Mouse (Mus musculus) urinary bladder, adult 2 months (tissue): Measurements from ENCODE around the gene Atoh7. TPM values are rescaled to one million over a fixed set of nuclear protein-coding genes. Genes with fewer than 3 reads are reported as not detected.
"Not testable (repeated sequence)": the region's sequence is repeated elsewhere in the genome, so short reads cannot be mapped to it uniquely, and the experiment has no call there.

ENCODE experiments used
- DNase-seq: peaks from one replicate; pipeline ENCODE4 v3.0.0; 2022; ENCODE audit warnings: low spot score
- polyA plus RNA-seq: library from polyadenylated mRNA; depleted of rRNA; stranded (reverse); fragments of >200 nt; gene quantifications from 2 replicates; pipeline ENCODE4 v1.2.3, GENCODE M21; 2012; rRNA removed

Atoh7 gene
- 0.06 and 0.07 TPM in 2 replicates for polyA plus RNA-seq

DNA sequence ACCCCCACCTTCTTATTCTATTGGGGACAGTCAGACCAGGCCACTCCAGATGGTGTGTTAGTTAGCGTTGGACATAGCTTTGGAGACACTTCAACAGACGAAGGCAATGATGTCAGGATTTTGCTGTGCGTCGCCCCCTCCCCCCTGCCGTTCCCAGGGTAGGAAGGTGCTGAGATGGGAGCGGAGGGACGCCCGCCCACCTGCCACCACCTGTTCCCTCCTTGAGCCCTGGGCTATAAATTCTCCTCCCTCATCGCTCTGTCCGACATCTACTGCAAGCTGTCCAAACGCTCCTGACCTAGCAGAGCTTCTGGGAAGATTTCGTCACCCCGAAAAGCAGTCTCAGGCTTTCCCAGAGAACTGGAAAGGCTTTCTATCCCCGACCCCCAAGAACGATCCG, at the start of gene Atoh7:
Atoh7 (plus strand) TSS at position 131 of the 400 bp plus-strand sequence.
- DNase-seq = no peak

DNA sequence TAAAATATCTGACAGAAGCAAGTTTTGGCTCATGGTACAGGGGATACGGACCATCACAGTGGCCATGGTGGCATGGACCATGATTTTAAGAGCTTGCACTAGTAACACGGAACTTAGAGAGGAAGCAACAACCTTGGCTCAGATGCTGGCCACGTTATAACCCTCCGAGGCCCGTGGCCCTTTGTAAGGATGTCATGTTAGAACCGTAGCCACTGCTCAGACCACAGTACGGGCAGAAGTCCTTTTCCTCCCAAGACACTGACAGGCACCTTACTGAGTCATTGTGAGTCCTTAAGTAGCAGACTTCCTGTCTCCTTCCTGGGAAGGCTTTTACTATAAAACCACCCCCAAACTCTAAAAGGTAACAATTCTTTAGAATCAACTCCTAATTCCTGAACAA, 48.2 kb upstream of the Atoh7 start:
- no peak for DNase-seq

DNA sequence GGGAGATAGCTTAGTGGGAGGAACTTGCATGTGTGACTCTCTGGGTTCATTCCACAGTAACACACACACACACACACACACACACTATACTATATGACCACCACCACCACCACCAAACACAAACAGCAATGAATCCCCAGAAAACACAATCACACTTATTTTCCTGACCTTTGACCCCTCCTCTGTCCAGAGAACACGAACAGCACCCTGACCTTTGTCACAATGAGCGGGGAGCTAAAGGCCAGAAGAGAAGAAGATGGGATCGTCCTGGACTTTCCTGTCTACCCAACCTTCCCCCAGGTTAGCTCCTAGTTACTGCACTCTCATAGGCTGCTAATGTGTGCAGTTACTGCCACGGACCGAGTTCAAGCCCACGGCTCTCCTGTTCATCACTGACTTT, 47.4 kb upstream of the Atoh7 start:
- no peak for DNase-seq

DNA sequence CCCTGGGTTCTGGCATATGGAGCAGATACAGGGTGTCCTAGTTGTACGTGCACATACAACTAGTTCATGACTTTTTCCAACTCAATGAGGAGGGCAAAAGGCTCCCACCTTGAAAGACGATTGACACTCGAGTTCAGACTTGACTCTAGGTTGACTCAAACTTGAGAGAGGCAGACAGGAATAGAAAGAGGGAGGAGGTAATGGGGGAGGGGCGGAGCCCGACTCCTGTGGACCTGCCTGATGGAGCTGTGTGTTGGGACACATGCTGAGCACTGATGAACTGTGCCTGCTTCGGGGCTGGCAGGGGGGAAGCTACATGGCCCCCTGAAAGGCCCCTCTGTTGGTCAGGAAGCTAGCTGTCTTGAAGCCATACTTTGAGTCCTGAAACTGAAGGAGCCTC, 46.4 kb upstream of the Atoh7 start:
- DNase-seq = no peak

DNA sequence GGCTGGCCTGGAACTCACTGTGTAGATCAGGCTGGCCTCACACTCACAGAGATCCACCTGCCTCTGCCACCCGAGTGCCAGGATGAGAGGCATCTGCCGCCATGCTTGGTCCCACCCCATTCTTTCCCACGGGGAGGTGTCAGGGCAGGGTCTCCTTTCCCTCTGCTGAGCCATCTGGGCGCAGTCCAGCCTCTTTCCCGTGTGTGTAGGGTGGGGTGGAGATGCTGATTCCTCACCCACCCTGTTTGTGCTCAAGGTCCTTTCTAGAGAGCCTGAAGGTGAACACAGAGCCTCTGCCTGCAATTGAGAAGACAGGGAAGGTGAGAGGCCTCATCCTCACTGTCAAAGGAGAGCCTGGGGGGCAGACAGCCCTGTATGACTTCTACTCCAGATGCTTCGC, 45.4 kb upstream of the Atoh7 start:
- DNase-seq = not testable (repeated sequence)

DNA sequence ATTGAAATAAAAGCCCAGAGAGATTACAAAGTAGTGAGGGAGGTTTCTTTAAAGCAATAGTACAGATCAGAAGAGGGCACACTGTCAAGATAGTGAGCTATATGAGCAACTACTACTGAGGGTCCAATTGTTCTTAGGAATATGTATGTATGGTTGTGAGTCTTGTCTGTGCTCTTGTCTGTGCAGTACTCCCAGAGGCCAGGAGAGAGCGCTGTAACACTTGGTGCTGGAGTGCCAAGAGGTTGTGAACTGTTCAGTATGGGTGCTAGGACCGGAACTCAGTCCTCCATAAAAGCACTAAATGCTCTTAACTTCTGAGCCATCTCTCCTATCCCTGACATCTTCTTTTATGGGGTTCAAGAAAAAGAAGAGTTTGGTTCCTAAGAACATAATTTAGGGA, 44.9 kb upstream of the Atoh7 start:
- no peak for DNase-seq

DNA sequence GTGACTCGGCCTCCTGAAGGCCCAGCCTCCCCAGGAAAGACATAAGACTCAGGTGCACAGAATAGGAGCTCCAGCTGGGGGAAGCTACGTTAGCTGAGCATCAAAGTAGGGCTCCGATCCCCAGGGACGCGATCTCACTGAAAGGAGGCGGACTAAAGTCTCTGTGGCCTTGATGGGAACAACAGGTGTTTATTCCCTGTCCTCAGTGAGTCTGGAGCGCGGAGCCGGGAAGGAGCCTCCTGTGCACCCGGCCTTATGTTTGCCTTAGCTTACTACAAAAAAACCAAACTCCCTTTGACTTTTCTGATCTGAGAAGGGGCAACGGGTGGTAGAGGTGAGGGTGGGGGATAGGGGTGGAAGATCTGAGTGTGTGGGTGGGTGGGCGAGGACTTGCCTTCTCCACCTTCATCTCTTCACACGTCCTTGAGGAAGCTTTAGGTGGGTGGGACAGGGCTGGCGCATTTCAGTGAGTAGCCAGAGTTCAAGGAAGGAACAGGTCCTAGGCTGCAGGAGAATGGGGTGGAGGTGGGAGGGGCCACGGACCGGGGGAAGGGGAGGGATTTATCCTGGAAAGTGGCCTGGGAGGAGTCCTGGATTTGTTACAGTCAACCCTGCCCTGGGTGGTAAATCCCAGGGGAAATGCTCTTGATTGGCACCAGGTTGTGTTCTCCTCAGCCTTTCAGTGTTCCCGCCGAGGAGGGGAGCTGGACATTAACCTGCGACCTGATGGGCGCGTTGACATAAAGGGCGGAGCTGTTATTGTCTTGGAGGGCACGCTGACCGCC, 42.3 kb upstream of the Atoh7 start:
- DNase-seq = no peak

DNA sequence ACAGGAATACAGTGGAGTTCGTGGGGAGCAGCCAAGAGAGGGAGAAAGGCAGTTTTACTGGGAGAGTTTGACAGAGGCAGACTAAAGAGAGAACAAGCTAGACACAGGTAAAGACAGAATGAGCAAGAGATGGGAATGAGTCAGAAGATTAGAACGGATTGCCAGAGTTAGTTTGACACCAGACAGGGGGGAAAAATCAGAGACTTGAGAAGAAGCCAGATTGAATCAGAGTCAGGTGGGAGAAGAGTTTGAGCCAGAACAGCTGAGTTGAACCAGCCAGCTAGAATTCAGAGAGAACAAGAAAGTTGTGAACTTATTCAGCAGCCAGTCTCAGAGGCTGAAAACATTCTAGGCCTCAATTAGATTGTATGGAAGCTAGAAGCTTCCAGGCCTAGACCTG, 39.6 kb upstream of the Atoh7 start, which contains the start of gene Pbld1:
Pbld1 (plus strand) TSS at position 301 of the 400 bp plus-strand sequence.
- no peak for DNase-seq

DNA sequence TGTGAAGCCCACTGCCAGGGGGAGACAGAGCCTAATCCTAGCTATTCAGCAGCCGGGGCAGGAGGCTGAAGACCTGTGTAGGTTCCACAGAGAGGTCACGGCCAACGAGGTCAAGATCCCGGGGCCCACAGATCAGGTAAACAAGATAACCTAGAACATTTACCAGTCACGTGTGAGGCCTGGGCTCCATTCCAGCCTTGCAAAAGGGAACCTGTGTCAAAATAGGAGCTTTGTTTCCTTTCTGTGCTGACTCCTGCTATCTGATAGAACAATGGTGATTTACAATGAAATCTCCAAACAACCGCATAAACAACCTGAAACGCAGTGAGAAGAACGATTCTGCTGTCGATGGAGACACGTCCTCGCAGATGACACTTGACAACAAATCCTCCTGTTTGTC, 39.0 kb upstream of the Atoh7 start:
- peak; percentile 33 for DNase-seq

DNA sequence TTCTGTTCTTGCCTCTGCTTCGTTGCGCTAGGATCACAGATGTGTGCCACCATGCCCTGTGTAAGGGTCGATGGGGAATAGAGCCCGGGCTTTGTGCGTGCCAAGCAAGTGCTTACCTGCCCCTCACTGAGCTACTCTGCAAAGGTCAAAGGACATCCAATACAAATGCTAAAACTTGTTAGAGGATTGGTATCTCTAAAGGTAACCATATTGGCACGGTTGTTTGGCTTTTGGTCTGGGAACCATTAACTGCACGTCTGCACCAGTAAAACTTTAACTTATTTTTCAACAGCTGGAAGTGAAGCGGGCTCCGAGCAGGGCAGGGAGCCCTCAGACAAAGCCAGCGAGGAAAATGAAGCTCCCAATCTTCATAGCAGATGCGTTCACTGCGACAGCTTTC, 38.2 kb upstream of the Atoh7 start:
- DNase-seq = no peak

DNA sequence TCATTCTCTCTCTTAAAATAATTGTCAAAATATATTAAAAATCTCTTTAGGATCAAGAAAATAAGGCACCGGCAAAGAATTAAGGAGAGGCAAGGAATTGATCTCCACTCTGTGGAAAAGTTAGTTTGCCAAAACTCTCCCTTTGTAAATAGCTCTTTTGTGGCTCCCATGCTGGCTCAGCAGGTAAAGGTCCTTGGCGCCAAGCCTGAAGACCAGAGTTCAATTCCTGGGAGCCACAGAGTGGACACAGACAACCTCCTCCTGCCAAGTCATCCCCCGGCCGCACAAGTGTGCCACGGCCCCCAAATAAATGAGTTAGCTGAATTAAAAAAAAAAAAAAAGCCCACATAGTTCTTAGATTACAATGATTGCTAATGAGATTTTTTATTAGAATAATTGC, 36.8 kb upstream of the Atoh7 start:
- no peak for DNase-seq

DNA sequence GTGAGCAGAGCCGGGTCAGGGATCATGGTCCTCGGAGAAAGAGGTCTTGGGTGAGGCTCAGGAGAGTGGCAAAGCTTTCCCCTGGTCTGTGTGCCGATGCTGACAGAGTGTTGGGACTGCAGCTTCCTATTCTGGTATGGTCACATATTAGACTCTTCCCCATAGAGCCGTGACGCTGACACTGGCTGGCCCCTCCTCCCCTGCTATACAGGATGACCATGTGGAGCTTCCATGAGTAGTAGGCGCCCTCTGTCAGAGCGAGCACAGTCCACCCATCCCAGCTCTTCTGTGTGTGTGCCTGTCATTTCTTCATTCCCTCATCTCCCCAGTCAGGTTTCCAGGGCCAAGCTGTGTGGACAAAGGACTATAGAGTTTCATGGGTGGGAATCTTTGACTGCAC, 36.1 kb upstream of the Atoh7 start:
- DNase-seq = no peak

DNA sequence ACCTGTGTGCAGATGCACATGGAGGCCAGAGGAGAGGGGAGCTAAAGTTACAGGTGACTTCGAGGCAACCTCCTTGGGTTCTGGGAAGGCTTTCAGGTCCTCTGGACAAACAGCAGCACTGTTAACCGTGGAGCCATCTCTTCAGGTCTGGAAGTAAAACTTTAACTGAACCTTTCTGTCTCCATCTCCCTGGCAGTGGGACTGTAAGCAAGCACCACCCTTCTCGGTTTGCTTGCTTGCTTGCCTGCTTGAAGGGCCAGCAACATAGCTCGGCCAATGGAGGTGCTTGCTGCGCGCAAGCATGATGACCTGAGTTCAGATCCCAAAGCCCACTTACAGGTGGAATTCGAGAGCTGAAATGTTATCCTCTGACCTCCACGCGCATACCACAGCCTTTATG, 34.9 kb upstream of the Atoh7 start:
- DNase-seq = no peak

DNA sequence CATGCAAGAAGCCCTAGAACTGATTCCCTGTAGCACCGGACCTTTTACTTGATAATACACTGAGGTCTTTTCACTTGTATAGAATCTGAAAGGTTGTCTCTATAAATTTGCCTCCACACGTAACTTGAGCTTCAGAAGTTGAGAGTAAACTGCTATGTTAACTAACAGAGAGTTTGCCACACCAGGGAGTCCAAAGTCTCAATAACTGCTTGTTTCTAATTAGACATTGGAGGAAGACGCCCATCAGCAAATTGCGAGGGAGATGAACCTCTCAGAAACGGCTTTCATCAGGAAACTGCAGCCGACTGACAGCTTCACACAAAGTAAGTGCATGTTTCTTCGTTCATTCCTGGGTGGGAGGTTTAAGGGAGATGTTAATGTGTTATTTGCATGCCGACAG, 33.9 kb upstream of the Atoh7 start:
- DNase-seq = no peak

DNA sequence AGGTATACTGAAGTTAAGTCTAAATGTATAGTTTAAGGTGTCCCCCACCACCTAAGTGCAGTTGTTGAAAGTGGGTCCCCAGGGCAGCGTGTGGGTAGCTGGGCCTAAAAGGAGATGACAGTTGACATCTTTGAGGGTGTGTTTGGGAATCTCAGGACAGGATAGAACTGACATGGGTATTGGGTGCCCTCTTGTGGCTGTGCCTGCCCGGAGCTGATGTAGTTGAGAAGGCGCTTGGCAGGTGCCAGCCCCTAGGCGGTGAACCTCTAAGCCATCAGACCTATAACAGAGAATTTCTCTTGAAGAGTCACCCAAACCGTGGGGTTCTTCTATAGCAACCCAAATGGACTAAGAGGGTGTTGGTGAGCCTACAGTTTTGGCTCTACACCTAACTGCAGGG, 33.5 kb upstream of the Atoh7 start:
- peak; percentile 47 for DNase-seq

DNA sequence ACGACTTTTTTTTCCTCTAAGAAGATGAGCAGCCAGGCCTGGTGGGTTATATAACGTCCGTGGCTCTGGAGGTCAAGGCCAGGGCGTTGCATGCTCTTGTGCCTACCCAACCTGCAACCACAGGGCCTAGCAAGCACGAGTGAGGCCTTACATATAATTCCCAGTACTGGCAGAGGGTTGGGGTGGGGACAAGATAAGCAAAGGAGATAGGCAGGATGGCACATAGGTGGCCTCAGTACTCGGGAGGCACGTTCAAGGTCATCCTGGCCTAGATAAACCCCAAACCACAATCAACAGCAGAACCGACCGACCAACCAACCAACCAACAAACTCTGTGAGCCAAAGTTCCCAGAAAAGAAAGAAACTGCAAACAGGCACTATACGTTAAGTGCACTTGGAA, 13.1 kb upstream of the Atoh7 start:
- DNase-seq = no peak

DNA sequence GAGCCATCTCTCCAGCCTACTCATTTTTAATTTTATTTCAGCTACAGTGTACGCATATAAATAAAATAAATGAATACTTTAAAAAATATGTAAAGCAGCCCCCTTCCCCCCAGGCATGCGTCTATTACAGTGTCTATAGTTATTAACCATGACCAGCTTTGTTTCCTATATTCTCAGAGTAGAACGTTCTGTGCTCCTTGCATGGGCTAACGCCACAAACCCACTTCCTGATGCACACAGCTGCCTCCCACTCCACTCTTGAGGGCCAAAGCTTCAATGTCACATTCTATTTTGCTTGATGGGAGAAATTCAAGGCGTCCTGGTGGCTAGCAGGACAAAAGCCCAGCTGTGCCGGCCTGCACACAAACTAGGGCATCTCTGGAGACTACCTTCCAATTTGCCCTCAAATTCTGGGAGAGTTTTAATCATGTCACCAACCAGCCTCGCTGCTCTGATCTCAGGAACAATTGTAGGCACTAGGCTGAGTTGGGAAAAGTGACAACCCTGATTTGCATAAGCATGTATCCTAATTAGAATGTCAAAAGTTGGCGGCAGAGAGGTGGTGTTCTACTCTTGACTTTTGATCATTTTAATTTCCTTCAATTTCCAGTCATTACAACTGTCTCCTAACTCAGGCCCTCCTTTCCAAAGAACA, 10.2 kb upstream of the Atoh7 start:
- no peak for DNase-seq

DNA sequence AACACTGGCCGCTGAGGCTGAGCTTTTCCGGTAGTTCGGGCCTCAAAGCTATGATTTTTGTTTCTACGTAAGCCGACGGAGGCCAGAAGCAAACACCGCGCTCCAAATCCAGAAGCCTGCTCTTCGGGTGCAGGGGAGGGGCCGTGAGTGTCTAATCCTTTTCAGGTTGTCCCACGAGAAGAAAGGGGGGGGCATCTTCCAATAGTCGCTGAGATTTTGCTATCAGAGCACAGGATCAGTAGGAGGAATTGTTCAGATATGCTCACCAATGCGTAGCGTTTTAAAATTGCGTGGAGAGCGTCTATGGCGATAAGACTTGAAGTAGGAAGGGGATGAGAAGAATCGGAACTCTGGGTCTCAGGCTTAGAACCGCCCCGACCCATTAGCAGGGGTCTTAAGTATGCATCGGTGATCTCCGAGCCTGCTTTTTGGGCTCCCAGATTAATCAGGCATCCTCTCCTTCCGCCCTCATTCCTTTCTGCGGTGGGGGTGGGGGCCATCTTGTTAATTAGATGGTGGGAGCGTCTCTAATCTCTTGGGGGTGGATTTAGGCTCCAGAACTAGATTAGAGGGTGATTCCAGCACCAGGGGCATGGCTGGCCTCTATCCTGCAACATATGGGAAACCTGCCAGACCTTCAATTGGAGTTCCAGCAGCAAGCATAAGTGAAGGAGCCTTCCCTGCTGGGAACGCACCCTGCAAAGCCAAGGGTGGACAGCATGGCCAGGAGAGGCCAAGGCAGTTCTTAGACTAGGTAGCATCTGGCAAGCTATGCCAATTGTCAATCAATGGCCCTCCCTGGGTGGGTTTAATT, 9.5 kb upstream of the Atoh7 start:
- DNase-seq = no peak

DNA sequence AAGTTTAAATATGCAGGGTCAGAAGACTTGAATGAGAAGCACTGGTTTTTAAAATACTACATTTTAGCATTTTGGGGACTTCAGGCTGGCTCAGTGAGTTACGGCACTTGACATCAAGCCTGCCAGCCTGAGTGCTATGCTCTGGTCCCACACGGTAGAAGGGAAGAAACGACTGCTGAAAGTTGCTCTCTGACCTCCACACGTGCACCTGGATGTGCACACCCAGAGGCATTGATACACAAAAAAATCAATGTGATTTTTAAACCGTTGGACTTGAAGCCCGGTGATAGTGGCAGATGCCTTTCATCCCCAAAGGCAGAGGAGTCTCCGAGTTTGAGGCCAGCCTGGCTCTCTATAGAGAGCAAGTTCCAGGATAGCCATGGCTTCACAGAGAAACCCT, 7.5 kb upstream of the Atoh7 start:
- no peak for DNase-seq

DNA sequence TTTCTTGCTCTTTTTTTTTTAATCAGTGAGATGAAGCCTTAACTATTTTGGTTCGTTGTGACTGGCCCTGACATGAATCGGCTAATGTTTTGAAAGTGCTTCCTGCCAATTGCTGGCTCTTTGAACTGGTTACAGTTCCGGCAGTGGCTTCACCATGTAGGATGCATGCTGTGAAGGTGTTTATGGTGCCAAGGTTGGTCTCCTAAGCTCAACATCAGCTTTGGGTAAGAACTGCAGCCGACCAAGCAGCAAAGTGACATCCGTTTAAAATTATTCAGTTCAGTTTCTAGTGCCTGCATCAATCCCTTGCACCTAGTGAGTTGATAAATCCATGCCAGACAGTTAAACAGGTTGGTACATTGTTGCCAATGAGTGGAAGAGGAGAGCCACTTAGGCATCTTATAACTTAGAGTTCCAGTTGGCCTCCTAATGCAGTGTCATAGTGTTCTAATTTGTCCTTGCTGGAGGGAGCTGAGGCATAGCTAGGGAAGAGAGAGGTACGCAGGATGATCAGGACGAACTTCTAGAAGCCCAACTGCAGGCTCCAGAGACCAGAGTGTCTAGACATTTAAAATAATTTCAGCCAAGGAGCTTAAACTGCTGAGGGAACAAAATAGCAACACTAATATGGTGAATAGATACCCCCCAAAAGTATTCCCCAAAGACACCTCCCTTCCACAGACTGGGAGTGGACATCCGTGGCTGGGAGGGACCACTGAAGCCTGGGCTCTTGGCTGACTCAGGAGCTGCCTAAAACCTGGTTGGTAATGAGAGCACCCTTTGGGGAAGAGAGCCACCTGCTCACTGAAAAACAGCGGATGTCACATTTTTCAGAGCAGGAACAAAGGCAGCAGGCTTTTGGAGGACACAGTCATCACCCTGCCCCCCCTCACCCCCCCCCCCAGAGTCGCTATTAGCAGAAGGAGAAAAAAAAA, 6.6 kb upstream of the Atoh7 start:
- no peak for DNase-seq

DNA sequence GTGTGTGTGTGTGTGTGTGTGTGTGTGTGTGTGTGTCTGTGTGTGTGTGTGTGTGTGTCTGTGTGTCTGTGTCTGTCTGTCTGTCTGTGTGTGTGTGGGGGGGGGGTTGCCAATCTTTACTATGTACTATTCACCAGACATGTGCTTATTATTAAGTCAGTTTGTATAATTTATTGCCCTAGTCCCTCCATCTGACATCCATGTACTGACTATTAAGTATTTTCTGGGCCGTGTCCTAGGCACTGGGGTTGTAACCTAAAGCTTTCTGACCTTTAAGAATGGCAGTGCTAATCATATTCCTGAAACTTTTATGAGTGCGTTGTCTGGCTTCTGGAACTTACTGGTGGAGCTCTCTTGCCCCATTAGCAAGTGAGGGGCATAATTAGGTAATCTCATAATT, 2.7 kb upstream of the Atoh7 start:
- DNase-seq = no peak

DNA sequence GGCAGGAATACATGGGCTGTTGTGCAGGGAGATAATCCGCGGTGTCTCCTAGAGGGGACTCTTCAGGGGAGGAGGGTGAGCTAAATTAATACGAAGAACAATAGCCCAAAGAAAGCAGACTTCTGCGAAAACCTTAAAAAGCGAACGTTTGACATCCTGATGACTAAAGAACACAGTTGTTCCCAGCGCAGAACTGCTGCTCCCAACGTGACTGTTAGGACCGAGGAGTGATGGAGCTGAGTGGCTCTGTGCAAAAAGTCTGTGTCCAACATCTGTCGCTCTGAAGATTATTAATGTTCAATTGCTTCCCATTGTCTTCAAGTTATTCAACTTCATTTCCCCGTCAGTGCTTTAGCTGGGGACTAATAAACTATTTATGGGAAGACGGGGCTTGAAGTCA, 1.3 kb upstream of the Atoh7 start:
- DNase-seq = no peak
